Comparison of ENCODE assay signal across 21 mouse cellular contexts in the genomic region with DNA sequence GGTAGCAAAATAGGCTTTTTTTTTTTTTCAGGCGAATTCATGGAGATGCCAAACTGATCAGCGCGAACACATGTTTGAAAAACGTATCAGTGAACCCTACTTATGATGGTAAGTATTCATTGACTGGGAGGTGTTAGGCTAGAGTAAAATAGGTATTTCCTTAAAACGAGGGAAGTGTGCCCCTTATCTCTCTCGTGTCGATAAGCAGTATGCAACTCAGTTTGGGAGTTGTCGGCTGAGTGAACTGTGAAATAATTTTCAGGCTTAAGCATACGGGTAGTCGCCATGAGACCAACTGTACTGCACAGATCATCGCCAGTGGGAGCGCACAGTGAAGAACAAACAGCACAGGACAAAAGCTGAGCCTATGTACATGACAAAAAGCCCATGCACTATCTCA. TPM values are rescaled to one million over a fixed set of nuclear protein-coding genes. Genes with fewer than 3 reads are reported as not detected.
DNase-seq lines count a peak whose midpoint lies in the region; ATAC-seq and TF ChIP-seq lines count a peak whose summit lies in the region.
"Had no signal": no experiment of that assay in that cellular context is flagged by ENCODE, and none has a peak within 500 bp of the region (broad histone marks: within the 10 kb centered on the region; RNA-seq: fewer than 3 reads in every experiment).

No protein-coding gene starts in this region.

- DNase-seq in midbrain, embryonic 10.5 days (ENCODE audit: low spot score): peak; percentile 9
- DNase-seq in midbrain, postnatal 0 days (ENCODE audit: low spot score): no peak
- peak; percentile 12 for DNase-seq in testis, postnatal 10 days (ENCODE audit: low spot score)
- no peak for DNase-seq in testis, postnatal 14 days (ENCODE audit: low spot score)
- DNase-seq in thymus, adult 2 months: no peak
- DNase-seq: adrenal gland, adult 8-10 months; adrenal gland, postnatal 14 days; adrenal gland, postnatal 36 days; cerebellum, adult 11-12 months; cerebellum, adult 2 months; cerebellum, adult 9-10 months; cerebellum, postnatal 10 days; cerebellum, postnatal 25 days; forebrain, postnatal 0 days had no signal

- peaks cover 56% of the 10 kb centered on the region; the same call in 1 of the 2 replicates for H3K27me3 ChIP-seq in midbrain, embryonic 10.5 days (ENCODE audit: low read depth, poor library complexity, severe bottlenecking)
- no peaks in the 10 kb centered on the region for H3K27me3 ChIP-seq in midbrain, postnatal 0 days (ENCODE audit: insufficient read depth, low read length)
- no peaks in the 10 kb centered on the region for H3K27me3 ChIP-seq in thymus, adult 2 months (ENCODE audit: control insufficient read depth, insufficient read depth, low read length)
- H3K27me3 ChIP-seq: embryonic facial prominence, embryonic 12.5 days; forebrain, embryonic 13.5 days; forebrain, embryonic 15.5 days had no signal

- H3K4me3 ChIP-seq in midbrain, embryonic 10.5 days: no peak overlapping the region
- H3K4me3 ChIP-seq in midbrain, postnatal 0 days (ENCODE audit: low read depth, low read length): no peak overlapping the region
- no peak overlapping the region for H3K4me3 ChIP-seq in thymus, adult 2 months (ENCODE audit: control insufficient read depth, insufficient read depth, low read length)
- H3K4me3 ChIP-seq: embryonic facial prominence, embryonic 10.5 days; embryonic facial prominence, embryonic 12.5 days; forebrain, embryonic 13.5 days; forebrain, embryonic 15.5 days had no signal

- no peak for TF ChIP-seq POLR2A in thymus, adult 2 months (IDR thresholded peaks at IDR 0.05; ENCODE audit: control insufficient read depth, extremely low read depth, insufficient read depth, low read length, poor library complexity)

- no peak overlapping the region for H3K4me2 ChIP-seq in midbrain, postnatal 0 days (ENCODE audit: low read depth, low read length, poor library complexity, severe bottlenecking)
- H3K4me2 ChIP-seq: embryonic facial prominence, embryonic 12.5 days; forebrain, embryonic 13.5 days; forebrain, embryonic 15.5 days had no signal

- H3K27ac ChIP-seq in midbrain, embryonic 10.5 days (replicated peaks): no peak overlapping the region
- H3K27ac ChIP-seq in midbrain, postnatal 0 days (ENCODE audit: low read depth, low read length): no peak overlapping the region
- no peak overlapping the region for H3K27ac ChIP-seq in thymus, adult 2 months (ENCODE audit: control insufficient read depth, insufficient read depth, low read length)
- H3K27ac ChIP-seq: embryonic facial prominence, embryonic 10.5 days; embryonic facial prominence, embryonic 12.5 days; forebrain, embryonic 13.5 days; forebrain, embryonic 15.5 days had no signal

- peaks cover 16% of the 10 kb centered on the region; the same call in 1 of the 2 replicates for H3K4me1 ChIP-seq in midbrain, embryonic 10.5 days
- no peaks in the 10 kb centered on the region for H3K4me1 ChIP-seq in midbrain, postnatal 0 days (ENCODE audit: insufficient read depth, low read length)
- no peaks in the 10 kb centered on the region for H3K4me1 ChIP-seq in thymus, adult 2 months (replicated peaks; ENCODE audit: control insufficient read depth, insufficient read depth, low read length)
- H3K4me1 ChIP-seq: embryonic facial prominence, embryonic 10.5 days; embryonic facial prominence, embryonic 12.5 days; forebrain, embryonic 13.5 days; forebrain, embryonic 15.5 days had no signal

- ATAC-seq in midbrain, postnatal 0 days (ENCODE audit: low FRiP score): no peak
- ATAC-seq: activated CD4-positive, CD25-positive, alpha-beta regulatory T cell, adult 4 months; forebrain, embryonic 13.5 days; forebrain, embryonic 15.5 days; forebrain, postnatal 0 days; Patski had no signal

- TF ChIP-seq CTCF in midbrain, postnatal 0 days (IDR thresholded peaks at IDR 0.05): no peak
- TF ChIP-seq CTCF in thymus, adult 2 months (IDR thresholded peaks at IDR 0.05; ENCODE audit: borderline replicate concordance, control insufficient read depth, extremely low read depth, insufficient read depth, low read length, poor library complexity): no peak

- no peaks in the 10 kb centered on the region for H3K9me3 ChIP-seq in midbrain, embryonic 10.5 days (replicated peaks)
- H3K9me3 ChIP-seq in midbrain, postnatal 0 days (ENCODE audit: low read length): no peaks in the 10 kb centered on the region
- H3K9me3 ChIP-seq: embryonic facial prominence, embryonic 10.5 days; embryonic facial prominence, embryonic 12.5 days; forebrain, embryonic 13.5 days; forebrain, embryonic 15.5 days had no signal

- no peak overlapping the region for H3K9ac ChIP-seq in midbrain, postnatal 0 days (replicated peaks; ENCODE audit: low read length, poor library complexity, severe bottlenecking)
- H3K9ac ChIP-seq: embryonic facial prominence, embryonic 12.5 days; forebrain, embryonic 13.5 days; forebrain, embryonic 15.5 days; forebrain, postnatal 0 days had no signal

- peaks cover 16% of the 10 kb centered on the region for H3K36me3 ChIP-seq in midbrain, embryonic 10.5 days
- H3K36me3 ChIP-seq in midbrain, postnatal 0 days (ENCODE audit: insufficient read depth, low read length): peaks cover 14% of the 10 kb centered on the region
- H3K36me3 ChIP-seq in thymus, adult 2 months (ENCODE audit: control insufficient read depth, insufficient read depth, low read length): peaks cover 7% of the 10 kb centered on the region; the same call in 1 of the 2 replicates
- H3K36me3 ChIP-seq: embryonic facial prominence, embryonic 10.5 days; embryonic facial prominence, embryonic 12.5 days had no signal

- 90% methylated on average over 12 of the region's 12 CpGs for WGBS in midbrain, embryonic 10.5 days
- WGBS in midbrain, postnatal 0 days: 75% methylated on average over 12 of the region's 12 CpGs
- WGBS in thymus, adult 2 months: 96% methylated on average over 12 of the region's 12 CpGs

RNA-seq across cellular contexts. Expression of gene Shisa3, which starts 13.5 kb away (rescaled TPM):
- polyA plus RNA-seq in midbrain, embryonic 10.5 days (2016; fragmentation: Nextera tagmentation; extraction: Ambion mirVana): 16.2 and 30.1 TPM in 2 replicates
- total RNA-seq in midbrain, postnatal 0 days (2014; rRNA removed): 27.1 and 28.0 TPM in 2 replicates
- 9.4 and 9.8 TPM in 2 replicates for polyA plus RNA-seq in midbrain, postnatal 0 days (2015; fragmentation: Nextera tagmentation; extraction: Ambion mirVana)
- polyA plus RNA-seq in thymus, adult 2 months (2012; rRNA removed): 0.53 and 0.68 TPM in 2 replicates
- polyA plus RNA-seq: C2C12, Patski had no signal

Comparison
In these comparisons a context has a peak if more than half of its experiments do, and no peak if none do; other contexts are left out.
1. DNase-seq: peak in midbrain, embryonic 10.5 days (single experiment) and testis, postnatal 10 days (single experiment); none in midbrain, postnatal 0 days (single experiment), testis, postnatal 14 days (single experiment) and thymus, adult 2 months (single experiment).